Mouse (Mus musculus) liver, adult 2 months (tissue): ENCODE results near the gene Actr8.

ENCODE experiments used
- CTCF ChIP-seq: fragments of 200-500 bp; IDR thresholded peaks from 2 replicates; pipeline ENCODE4 v1.5.1; 2011; ENCODE audit warnings: low read depth, low read length, control low read depth
- POLR2A ChIP-seq: fragments of 200-500 bp; IDR thresholded peaks from 2 replicates; pipeline ENCODE4 v1.6.1; 2011; ENCODE audit warnings: low read length, control low read depth; ENCODE audit not compliant: insufficient read depth; ENCODE audit errors: extremely low read depth

DNA sequence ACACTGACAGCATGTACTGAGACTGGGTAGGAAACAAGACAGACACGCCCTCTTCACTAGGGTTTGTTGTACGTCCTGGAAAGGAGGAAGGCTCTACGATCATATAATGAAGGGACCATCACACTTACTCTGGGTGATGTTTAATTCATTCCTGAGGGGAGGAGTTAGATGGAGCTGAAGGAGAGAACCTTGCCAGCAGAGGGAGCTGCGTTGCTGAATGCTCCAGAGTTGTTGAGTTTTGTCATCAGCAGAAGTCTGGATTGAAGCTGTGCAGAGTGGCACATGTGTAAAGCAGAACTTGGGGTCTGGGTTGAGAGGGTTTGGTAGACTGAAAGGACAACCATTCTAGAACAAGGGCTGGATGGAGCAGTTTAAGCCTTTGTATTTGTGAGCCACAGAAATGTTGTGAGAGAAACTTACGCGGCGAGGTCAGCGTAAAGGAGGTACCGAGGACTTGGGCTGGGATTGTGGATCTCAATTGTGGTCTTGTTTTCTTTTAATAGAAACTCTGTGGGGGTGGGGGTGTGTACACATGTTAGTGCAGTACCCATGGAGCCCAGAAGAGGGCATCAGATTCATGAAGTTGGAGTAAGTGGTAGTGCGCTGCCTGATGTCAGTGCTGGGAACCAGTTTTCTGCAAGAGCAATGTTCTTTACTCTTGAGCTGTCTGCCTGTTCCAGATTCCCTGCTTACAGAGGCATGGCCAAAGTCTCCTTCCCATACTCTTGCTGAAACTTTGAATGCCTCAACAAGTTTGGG lies 2.5 kb downstream of the Actr8 start:
- no peak for TF ChIP-seq POLR2A
- TF ChIP-seq CTCF, result peak; percentile 35; the same call in 1 of the 2 replicates
